Mouse (Mus musculus): ENCODE data around the gene Khnyn.

- no peak for TF ChIP-seq CTCF (IDR thresholded peaks at IDR 0.05; ENCODE audit: low read depth)
- TF ChIP-seq EP300 (IDR thresholded peaks at IDR 0.05; ENCODE audit: low read depth): no peak
Measured at GRCm38 (mm10) chr14:55926847-55927246, 42.1 kb downstream of the Khnyn start.
